ENCODE assay signal across 8 mouse cellular contexts in genomic region chr3:89715207-89715966, GRCm38 (mm10). TPM values are rescaled to one million over a fixed set of nuclear protein-coding genes. Genes with fewer than 3 reads are reported as not detected.
A peak's percentile ranks its signal among the peaks of the same experiment; 100 is the strongest.
DNase-seq lines count a peak whose midpoint lies in the region; ATAC-seq and TF ChIP-seq lines count a peak whose summit lies in the region.

No protein-coding gene starts in this region.

- no peaks in the 10 kb centered on the region for H3K27me3 ChIP-seq in forebrain, postnatal 0 days (ENCODE audit: insufficient read depth, low read length)
- peaks cover 13% of the 10 kb centered on the region for H3K27me3 ChIP-seq in hindbrain, embryonic 13.5 days
- H3K27me3 ChIP-seq in limb, embryonic 15.5 days: no peaks in the 10 kb centered on the region
- H3K27me3 ChIP-seq in midbrain, embryonic 13.5 days: peaks cover 5% of the 10 kb centered on the region; the same call in 1 of the 2 replicates

- peak; percentile 64 for ATAC-seq in forebrain, postnatal 0 days
- ATAC-seq in hindbrain, embryonic 13.5 days (ENCODE audit: low FRiP score): peak; percentile 83
- peak; percentile 48; the same call in 1 of the 2 replicates for ATAC-seq in limb, embryonic 15.5 days (ENCODE audit: insufficient number of reproducible peaks, low FRiP score, low TSS enrichment, low read depth)
- ATAC-seq in midbrain, embryonic 13.5 days: peak; percentile 86

- TF ChIP-seq CTCF in forebrain, postnatal 0 days (IDR thresholded peaks at IDR 0.05; ENCODE audit: low read depth): no peak

- H3K9me3 ChIP-seq in forebrain, postnatal 0 days (ENCODE audit: low read length): no peaks in the 10 kb centered on the region
- H3K9me3 ChIP-seq in hindbrain, embryonic 13.5 days: no peaks in the 10 kb centered on the region
- no peaks in the 10 kb centered on the region for H3K9me3 ChIP-seq in limb, embryonic 15.5 days
- H3K9me3 ChIP-seq in midbrain, embryonic 13.5 days: no peaks in the 10 kb centered on the region

- DNase-seq in thymus, adult 18-20 months: peak; percentile 9 to 11
- DNase-seq in thymus, postnatal 0 days (ENCODE audit: low spot score): no peak
- DNase-seq in cerebellum, adult 11-12 months: peak; percentile 74
- DNase-seq in forebrain, postnatal 0 days: peak; percentile 67
- DNase-seq in urinary bladder, postnatal 36 days (ENCODE audit: low spot score in 2 of 2): peak; percentile 9 to 23

- peak overlapping the region; percentile 95 for H3K9ac ChIP-seq in forebrain, postnatal 0 days
- peak overlapping the region; percentile 97 for H3K9ac ChIP-seq in hindbrain, embryonic 13.5 days
- H3K9ac ChIP-seq in limb, embryonic 15.5 days: peak overlapping the region; percentile 87
- peak overlapping the region; percentile 98 for H3K9ac ChIP-seq in midbrain, embryonic 13.5 days (replicated peaks)

- H3K4me1 ChIP-seq in forebrain, postnatal 0 days (ENCODE audit: insufficient read depth): 0 out of 2 replicates have a peak, but pooled peaks cover 3% of the 10 kb centered on the region
- H3K4me1 ChIP-seq in hindbrain, embryonic 13.5 days (replicated peaks): peaks cover 28% of the 10 kb centered on the region
- peaks cover 12% of the 10 kb centered on the region for H3K4me1 ChIP-seq in limb, embryonic 15.5 days
- peaks cover 34% of the 10 kb centered on the region for H3K4me1 ChIP-seq in midbrain, embryonic 13.5 days (replicated peaks)

- peak overlapping the region; percentile 97 for H3K27ac ChIP-seq in forebrain, postnatal 0 days (ENCODE audit: low read depth, low read length)
- peak overlapping the region; percentile 93 for H3K27ac ChIP-seq in hindbrain, embryonic 13.5 days
- H3K27ac ChIP-seq in limb, embryonic 15.5 days: peak overlapping the region; percentile 54
- peak overlapping the region; percentile 92 for H3K27ac ChIP-seq in midbrain, embryonic 13.5 days

- H3K4me2 ChIP-seq in forebrain, postnatal 0 days (ENCODE audit: low read depth): peak overlapping the region; percentile 84
- H3K4me2 ChIP-seq in hindbrain, embryonic 13.5 days: peak overlapping the region; percentile 83
- H3K4me2 ChIP-seq in limb, embryonic 15.5 days: peak overlapping the region; percentile 90
- H3K4me2 ChIP-seq in midbrain, embryonic 13.5 days (replicated peaks): peak overlapping the region; percentile 88

- WGBS in forebrain, postnatal 0 days: 3% methylated on average over 58 of the region's 59 CpGs
- 2% methylated on average over 59 of the region's 59 CpGs for WGBS in hindbrain, embryonic 13.5 days
- WGBS in limb, embryonic 15.5 days: 3% methylated on average over 59 of the region's 59 CpGs
- WGBS in midbrain, embryonic 13.5 days: 2% methylated on average over 58 of the region's 59 CpGs

- H3K4me3 ChIP-seq in forebrain, postnatal 0 days (ENCODE audit: low read depth, low read length): peak overlapping the region; percentile 93
- peak overlapping the region; percentile 97 for H3K4me3 ChIP-seq in hindbrain, embryonic 13.5 days
- H3K4me3 ChIP-seq in limb, embryonic 15.5 days: peak overlapping the region; percentile 93
- H3K4me3 ChIP-seq in midbrain, embryonic 13.5 days (replicated peaks): peak overlapping the region; percentile 98

- H3K36me3 ChIP-seq in forebrain, postnatal 0 days (ENCODE audit: insufficient read depth): no peaks in the 10 kb centered on the region
- no peaks in the 10 kb centered on the region for H3K36me3 ChIP-seq in hindbrain, embryonic 13.5 days
- H3K36me3 ChIP-seq in limb, embryonic 15.5 days: no peaks in the 10 kb centered on the region
- H3K36me3 ChIP-seq in midbrain, embryonic 13.5 days: peaks cover 4% of the 10 kb centered on the region; the same call in 1 of the 2 replicates

RNA-seq across cellular contexts. Expression of gene Adar, which starts 0.6 kb away (rescaled TPM):
- polyA plus RNA-seq in thymus, postnatal 0 days (2015; fragmentation: Nextera tagmentation; extraction: Ambion mirVana): 18.4 and 22.1 TPM in 2 replicates
- total RNA-seq in forebrain, postnatal 0 days (2014; rRNA removed): 62.4 and 78.2 TPM in 2 replicates
- 14.0 and 18.5 TPM in 2 replicates for polyA plus RNA-seq in forebrain, postnatal 0 days (2015; fragmentation: Nextera tagmentation; extraction: Ambion mirVana)
- 19.8 and 23.1 TPM in 2 replicates for polyA plus RNA-seq in hindbrain, embryonic 13.5 days (2015; fragmentation: Nextera tagmentation; extraction: Ambion mirVana)
- 10.3 and 10.4 TPM in 2 replicates for polyA plus RNA-seq in limb, embryonic 15.5 days (2015; fragmentation: Nextera tagmentation; extraction: Ambion mirVana)
- polyA plus RNA-seq in midbrain, embryonic 13.5 days (2015; fragmentation: Nextera tagmentation; extraction: Ambion mirVana): 22.1 and 23.2 TPM in 2 replicates

RNA-seq across cellular contexts. Expression of gene Chrnb2, which starts 49.0 kb away (rescaled TPM):
- 0.53 and 0.55 TPM in 2 replicates for polyA plus RNA-seq in thymus, postnatal 0 days (2015; fragmentation: Nextera tagmentation; extraction: Ambion mirVana)
- 32.8 and 41.9 TPM in 2 replicates for total RNA-seq in forebrain, postnatal 0 days (2014; rRNA removed)
- polyA plus RNA-seq in forebrain, postnatal 0 days (2015; fragmentation: Nextera tagmentation; extraction: Ambion mirVana): 14.5 and 17.3 TPM in 2 replicates
- 28.1 and 30.7 TPM in 2 replicates for polyA plus RNA-seq in hindbrain, embryonic 13.5 days (2015; fragmentation: Nextera tagmentation; extraction: Ambion mirVana)
- polyA plus RNA-seq in limb, embryonic 15.5 days (2015; fragmentation: Nextera tagmentation; extraction: Ambion mirVana): 0.22 and 0.37 TPM in 2 replicates
- polyA plus RNA-seq in midbrain, embryonic 13.5 days (2015; fragmentation: Nextera tagmentation; extraction: Ambion mirVana): 31.8 and 32.3 TPM in 2 replicates

RNA-seq across cellular contexts. Expression of gene Ube2q1, which starts 58.0 kb away (rescaled TPM):
- 16.6 and 16.7 TPM in 2 replicates for polyA plus RNA-seq in thymus, postnatal 0 days (2015; fragmentation: Nextera tagmentation; extraction: Ambion mirVana)
- 68.9 and 71.9 TPM in 2 replicates for total RNA-seq in forebrain, postnatal 0 days (2014; rRNA removed)
- polyA plus RNA-seq in forebrain, postnatal 0 days (2015; fragmentation: Nextera tagmentation; extraction: Ambion mirVana): 9.5 and 9.9 TPM in 2 replicates
- polyA plus RNA-seq in hindbrain, embryonic 13.5 days (2015; fragmentation: Nextera tagmentation; extraction: Ambion mirVana): 13.5 and 14.4 TPM in 2 replicates
- polyA plus RNA-seq in limb, embryonic 15.5 days (2015; fragmentation: Nextera tagmentation; extraction: Ambion mirVana): 7.8 and 9.4 TPM in 2 replicates
- polyA plus RNA-seq in midbrain, embryonic 13.5 days (2015; fragmentation: Nextera tagmentation; extraction: Ambion mirVana): 13.4 and 15.8 TPM in 2 replicates

Comparison
In these comparisons a context has a peak if more than half of its experiments do, and no peak if none do; other contexts are left out.
1. RNA of gene Chrnb2, which starts 49.0 kb away (polyA plus RNA-seq): 31.8 to 32.3 TPM in midbrain, embryonic 13.5 days, 28.1 to 30.7 TPM in hindbrain, embryonic 13.5 days and 14.5 to 17.3 TPM in forebrain, postnatal 0 days; 0.53 to 0.55 TPM in thymus, postnatal 0 days and 0.22 to 0.37 TPM in limb, embryonic 15.5 days; every median in the first group is over 10 times any median in the second.
2. Peak in every context shown above with its lines, with median percentiles within 50 percentile points of each other: ATAC-seq, H3K27ac ChIP-seq, H3K4me2 ChIP-seq, H3K4me3 ChIP-seq and H3K9ac ChIP-seq.